26 mouse cellular contexts compared by ENCODE assay signal in genomic region chr4:29138771-29139301, GRCm38 (mm10).
DNase-seq lines count a peak whose midpoint lies in the region; ATAC-seq and TF ChIP-seq lines count a peak whose summit lies in the region.
"Had no signal": no experiment of that assay in that cellular context is flagged by ENCODE, and none has a peak within 500 bp of the region (broad histone marks: within the 10 kb centered on the region; RNA-seq: fewer than 3 reads in every experiment).

No protein-coding gene starts in this region.

- no peak overlapping the region for H3K27ac ChIP-seq in liver, adult 2 months (replicated peaks; ENCODE audit: insufficient read depth, low read depth, low read length)
- H3K27ac ChIP-seq in liver, embryonic 11.5 days (ENCODE audit: low read depth, low read length): no peak overlapping the region
- no peak overlapping the region for H3K27ac ChIP-seq in lung, embryonic 16.5 days (ENCODE audit: low read length)
- H3K27ac ChIP-seq: forebrain, embryonic 10.5 days; forebrain, embryonic 13.5 days; heart, adult 2 months; heart, embryonic 10.5 days; heart, embryonic 13.5 days; hindbrain, embryonic 14.5 days; hindbrain, postnatal 0 days had no signal

- H3K36me3 ChIP-seq in liver, adult 2 months (ENCODE audit: control insufficient read depth, insufficient read depth, low read length): no peaks in the 10 kb centered on the region
- no peaks in the 10 kb centered on the region for H3K36me3 ChIP-seq in liver, embryonic 11.5 days (ENCODE audit: control insufficient read depth, insufficient read depth, low read length)
- no peaks in the 10 kb centered on the region for H3K36me3 ChIP-seq in lung, embryonic 16.5 days (ENCODE audit: control insufficient read depth, insufficient read depth, low read length)
- H3K36me3 ChIP-seq: forebrain, embryonic 10.5 days; heart, embryonic 10.5 days; heart, embryonic 13.5 days had no signal

- no peaks in the 10 kb centered on the region for H3K9me3 ChIP-seq in liver, embryonic 11.5 days (ENCODE audit: control insufficient read depth, low read length)
- H3K9me3 ChIP-seq in lung, embryonic 16.5 days (ENCODE audit: control insufficient read depth, low read length): no peaks in the 10 kb centered on the region
- H3K9me3 ChIP-seq: forebrain, embryonic 10.5 days; forebrain, embryonic 13.5 days; heart, embryonic 10.5 days; heart, embryonic 13.5 days had no signal

- no peak for ATAC-seq in liver, embryonic 11.5 days (replicated peaks; ENCODE audit: low FRiP score)
- ATAC-seq in lung, embryonic 16.5 days (ENCODE audit: low read depth): peak; percentile 85
- ATAC-seq: activated CD4-positive, CD25-positive, alpha-beta regulatory T cell, adult 4 months; forebrain, embryonic 13.5 days; forebrain, embryonic 16.5 days; hindbrain, postnatal 0 days had no signal

- no peak overlapping the region for H3K9ac ChIP-seq in liver, adult 2 months (ENCODE audit: low read depth, low read length)
- no peak overlapping the region for H3K9ac ChIP-seq in liver, embryonic 11.5 days (ENCODE audit: low read depth, low read length)
- H3K9ac ChIP-seq in lung, embryonic 16.5 days (ENCODE audit: low read length): no peak overlapping the region
- H3K9ac ChIP-seq: forebrain, embryonic 13.5 days; heart, embryonic 13.5 days; hindbrain, embryonic 14.5 days had no signal

- TF ChIP-seq CTCF in liver, adult 2 months (IDR thresholded peaks at IDR 0.05; ENCODE audit: low read depth, low read length): no peak

- no peak for TF ChIP-seq POLR2A in liver, adult 2 months (IDR thresholded peaks at IDR 0.05; ENCODE audit: extremely low read depth, insufficient read depth, low read length)

- peak; percentile 8 for DNase-seq in liver, adult 2 months (ENCODE audit: extremely low read depth, low read depth, low spot score)
- DNase-seq in liver, embryonic 11.5 days (ENCODE audit: low spot score): no peak
- no peak for DNase-seq in lung, postnatal 36 days
- peak; percentile 10 for DNase-seq in ZHBTc4 (ENCODE audit: low read depth, low spot score)
- no peak for DNase-seq in cerebellum, adult 9-11 months
- DNase-seq: adrenal gland, adult 8-10 months; adrenal gland, postnatal 25 days; B cell, adult 2 months; cerebellum, adult 11-12 months; cerebellum, adult 8-10 months; cerebellum, postnatal 14 days; gastrocnemius, postnatal 10 days; gastrocnemius, postnatal 36 days; heart, adult 2 months; heart, postnatal 14 days; heart, postnatal 4 days had no signal

- no peak overlapping the region for H3K4me3 ChIP-seq in liver, adult 2 months (ENCODE audit: insufficient read depth, low read depth, low read length)
- H3K4me3 ChIP-seq in liver, embryonic 11.5 days (ENCODE audit: low read depth, low read length): no peak overlapping the region
- no peak overlapping the region for H3K4me3 ChIP-seq in lung, embryonic 16.5 days (ENCODE audit: low read length)
- H3K4me3 ChIP-seq: forebrain, embryonic 10.5 days; forebrain, embryonic 13.5 days; heart, adult 2 months; heart, embryonic 10.5 days; heart, embryonic 13.5 days had no signal

- 76% methylated on average over 8 of the region's 8 CpGs for WGBS in liver, adult 2 months
- 79% methylated on average over 8 of the region's 8 CpGs for WGBS in liver, embryonic 11.5 days
- 45% methylated on average over 8 of the region's 8 CpGs for WGBS in lung, embryonic 16.5 days

- H3K4me2 ChIP-seq in liver, embryonic 11.5 days: no peak overlapping the region
- no peak overlapping the region for H3K4me2 ChIP-seq in lung, embryonic 16.5 days (ENCODE audit: low read depth, low read length)
- H3K4me2 ChIP-seq: forebrain, embryonic 13.5 days; heart, embryonic 13.5 days; hindbrain, embryonic 14.5 days had no signal

- H3K27me3 ChIP-seq in liver, adult 2 months (ENCODE audit: control insufficient read depth, insufficient read depth, low read length): no peaks in the 10 kb centered on the region
- no peaks in the 10 kb centered on the region for H3K27me3 ChIP-seq in liver, embryonic 11.5 days (replicated peaks; ENCODE audit: control insufficient read depth, insufficient read depth, low read length)
- no peaks in the 10 kb centered on the region for H3K27me3 ChIP-seq in lung, embryonic 16.5 days (ENCODE audit: control insufficient read depth, insufficient read depth, low read depth, low read length)
- H3K27me3 ChIP-seq: CH12.LX; heart, embryonic 13.5 days had no signal

- H3K79me2 ChIP-seq in liver, adult 2 months (ENCODE audit: control insufficient read depth, insufficient read depth, low read length): no peaks in the 10 kb centered on the region

- H3K4me1 ChIP-seq in liver, adult 2 months (ENCODE audit: control insufficient read depth, insufficient read depth, low read length): no peaks in the 10 kb centered on the region
- H3K4me1 ChIP-seq in liver, embryonic 11.5 days (replicated peaks; ENCODE audit: control insufficient read depth, insufficient read depth, low read length): no peaks in the 10 kb centered on the region
- H3K4me1 ChIP-seq in lung, embryonic 16.5 days (replicated peaks; ENCODE audit: control insufficient read depth, insufficient read depth, low read length): peaks cover 6% of the 10 kb centered on the region; the same call in 1 of the 2 replicates
- H3K4me1 ChIP-seq: heart, embryonic 10.5 days had no signal

Comparison
In these comparisons a context has a peak if more than half of its experiments do, and no peak if none do; other contexts are left out.
1. DNase-seq: peak in liver, adult 2 months (single experiment) and ZHBTc4 (single experiment); none in liver, embryonic 11.5 days (single experiment), lung, postnatal 36 days (single experiment) and cerebellum, adult 9-11 months (single experiment).